Mouse (Mus musculus): Measurements from ENCODE around the gene Dand5. TPM values are rescaled to one million over a fixed set of nuclear protein-coding genes. Genes with fewer than 3 reads are reported as not detected.

Dand5 gene
- polyA plus RNA-seq, 1 experiment: 2.2 TPM

DNA sequence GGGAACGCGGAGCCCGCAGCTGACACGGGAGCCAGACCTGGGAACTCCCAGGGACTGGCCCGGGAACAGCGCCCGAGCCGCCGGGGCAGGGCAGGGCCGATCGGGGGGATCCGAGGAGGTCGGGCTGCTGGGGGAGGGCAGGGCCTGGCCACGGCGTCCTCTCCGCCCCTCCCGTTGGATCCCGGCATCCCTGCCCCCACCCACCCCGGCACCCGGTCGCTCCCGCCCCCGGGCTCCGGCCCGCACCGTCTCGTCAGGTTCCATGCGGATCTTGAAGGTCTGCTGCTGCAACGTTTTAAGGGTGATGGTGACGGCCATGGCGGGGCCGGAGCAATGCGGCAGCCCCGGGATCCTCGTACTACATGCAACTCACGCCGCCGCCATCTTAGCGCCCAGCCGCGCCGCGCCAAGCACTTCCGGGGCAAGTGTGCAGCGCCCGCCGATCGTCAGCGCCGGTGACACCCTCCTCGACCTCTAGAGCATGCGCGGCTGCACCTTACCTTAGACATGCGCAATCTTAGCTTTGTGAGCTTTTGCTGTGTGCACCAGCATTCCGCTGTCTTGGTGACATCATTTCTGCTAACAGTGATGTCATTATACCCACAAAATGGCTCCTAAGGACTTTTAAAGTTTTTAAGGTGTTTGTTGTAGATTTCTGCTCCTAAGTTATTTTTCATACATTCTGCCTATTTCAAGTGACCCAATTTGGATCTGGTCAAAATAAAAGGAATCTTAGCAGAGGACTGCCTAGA lies 17.8 kb upstream of the Dand5 start, which contains the start of gene Rad23a:
Rad23a (minus strand) TSS at position 418 of the 752 bp plus-strand sequence.
- under 1% methylated on average over 55 of the region's 55 CpGs for WGBS
- DNase-seq: peak; percentile 89
- TF ChIP-seq CTCF (IDR thresholded peaks at IDR 0.05; ENCODE audit: borderline replicate concordance, control insufficient read depth, extremely low read depth, insufficient read depth, low read length, poor library complexity) (no peak), POLR2A (IDR thresholded peaks at IDR 0.05; ENCODE audit: control insufficient read depth, extremely low read depth, insufficient read depth, low read length, poor library complexity) (peak; percentile 60; the same call in 1 of the 2 replicates)
- peaks cover 4% of the 10 kb centered on the region; the same call in 1 of the 2 replicates for H3K4me1 ChIP-seq (replicated peaks; ENCODE audit: control insufficient read depth, insufficient read depth, low read length)
- peak within 1 kb of the TSS; percentile 67 for H3K4me3 ChIP-seq (ENCODE audit: control insufficient read depth, insufficient read depth, low read length)
- no peak within 1 kb of the TSS for H3K27ac ChIP-seq (ENCODE audit: control insufficient read depth, insufficient read depth, low read length)
- H3K27me3 ChIP-seq (ENCODE audit: control insufficient read depth, insufficient read depth, low read length): no peaks in the 10 kb centered on the region
- H3K36me3 ChIP-seq (ENCODE audit: control insufficient read depth, insufficient read depth, low read length): peaks cover 47% of the 10 kb centered on the region

- WGBS: 2% methylated on average over 7 of the region's 7 CpGs
- Histone ChIP-seq H3K27ac (ENCODE audit: control insufficient read depth, insufficient read depth, low read length) (no peak overlapping the region), H3K36me3 (ENCODE audit: control insufficient read depth, insufficient read depth, low read length) (peaks cover 53% of the 10 kb centered on the region), H3K4me3 (ENCODE audit: control insufficient read depth, insufficient read depth, low read length) (peak overlapping the region; percentile 67), H3K27me3 (ENCODE audit: control insufficient read depth, insufficient read depth, low read length) (no peaks in the 10 kb centered on the region), H3K4me1 (replicated peaks; ENCODE audit: control insufficient read depth, insufficient read depth, low read length) (peaks cover 4% of the 10 kb centered on the region; the same call in 1 of the 2 replicates)
- no peak for DNase-seq
- no peak for TF ChIP-seq CTCF (IDR thresholded peaks at IDR 0.05; ENCODE audit: borderline replicate concordance, control insufficient read depth, extremely low read depth, insufficient read depth, low read length, poor library complexity)
- no peak for TF ChIP-seq POLR2A (IDR thresholded peaks at IDR 0.05; ENCODE audit: control insufficient read depth, extremely low read depth, insufficient read depth, low read length, poor library complexity)
Observed at GRCm38 (mm10) chr8:84839875-84840247, 17.2 kb upstream of the Dand5 start.

DNA sequence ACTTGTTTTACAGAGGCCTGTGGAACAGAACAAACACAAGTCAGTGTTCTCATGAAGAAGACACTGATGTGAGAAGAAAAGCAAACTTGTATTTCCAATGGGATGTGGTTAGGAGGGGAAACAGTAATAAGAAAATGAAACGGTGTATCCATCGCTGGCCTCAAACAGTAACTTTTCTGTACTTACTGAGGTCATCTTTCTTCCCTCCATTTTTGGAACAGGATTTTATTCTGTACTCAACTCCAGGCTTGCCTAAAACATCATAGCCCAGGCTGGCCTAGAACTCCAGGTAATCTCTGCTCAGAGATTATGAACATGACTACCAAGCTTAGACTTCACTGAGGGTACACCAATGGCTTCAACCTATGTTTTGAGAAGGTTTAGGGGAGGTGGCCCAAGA lies 16.8 kb upstream of the Dand5 start:
- Histone ChIP-seq H3K36me3 (ENCODE audit: control insufficient read depth, insufficient read depth, low read length) (peaks cover 53% of the 10 kb centered on the region), H3K4me1 (replicated peaks; ENCODE audit: control insufficient read depth, insufficient read depth, low read length) (peaks cover 4% of the 10 kb centered on the region; the same call in 1 of the 2 replicates), H3K27me3 (ENCODE audit: control insufficient read depth, insufficient read depth, low read length) (no peaks in the 10 kb centered on the region), H3K27ac (ENCODE audit: control insufficient read depth, insufficient read depth, low read length) (no peak overlapping the region), H3K4me3 (ENCODE audit: control insufficient read depth, insufficient read depth, low read length) (no peak overlapping the region)
- DNase-seq: no peak
- TF ChIP-seq CTCF (IDR thresholded peaks at IDR 0.05; ENCODE audit: borderline replicate concordance, control insufficient read depth, extremely low read depth, insufficient read depth, low read length, poor library complexity) (no peak), POLR2A (IDR thresholded peaks at IDR 0.05; ENCODE audit: control insufficient read depth, extremely low read depth, insufficient read depth, low read length, poor library complexity) (no peak)
- 68% methylated on average over 2 of the region's 2 CpGs for whole genome bisulfite sequencing

- Histone ChIP-seq H3K36me3 (ENCODE audit: control insufficient read depth, insufficient read depth, low read length) (peaks cover 51% of the 10 kb centered on the region), H3K27me3 (ENCODE audit: control insufficient read depth, insufficient read depth, low read length) (no peaks in the 10 kb centered on the region), H3K27ac (ENCODE audit: control insufficient read depth, insufficient read depth, low read length) (no peak overlapping the region), H3K4me1 (replicated peaks; ENCODE audit: control insufficient read depth, insufficient read depth, low read length) (peaks cover 4% of the 10 kb centered on the region), H3K4me3 (ENCODE audit: control insufficient read depth, insufficient read depth, low read length) (no peak overlapping the region)
- TF ChIP-seq POLR2A (IDR thresholded peaks at IDR 0.05; ENCODE audit: control insufficient read depth, extremely low read depth, insufficient read depth, low read length, poor library complexity) (no peak), CTCF (IDR thresholded peaks at IDR 0.05; ENCODE audit: borderline replicate concordance, control insufficient read depth, extremely low read depth, insufficient read depth, low read length, poor library complexity) (no peak)
- WGBS: 95% methylated on average over 5 of the region's 5 CpGs
- DNase-seq: no peak
Observed at GRCm38 (mm10) chr8:84838513-84838912, 15.9 kb upstream of the Dand5 start.

- no peak for TF ChIP-seq CTCF (IDR thresholded peaks at IDR 0.05; ENCODE audit: borderline replicate concordance, control insufficient read depth, extremely low read depth, insufficient read depth, low read length, poor library complexity)
- TF ChIP-seq POLR2A (IDR thresholded peaks at IDR 0.05; ENCODE audit: control insufficient read depth, extremely low read depth, insufficient read depth, low read length, poor library complexity): no peak
Observed at GRCm38 (mm10) chr8:84837912-84838470, 15.4 kb upstream of the Dand5 start.

DNA sequence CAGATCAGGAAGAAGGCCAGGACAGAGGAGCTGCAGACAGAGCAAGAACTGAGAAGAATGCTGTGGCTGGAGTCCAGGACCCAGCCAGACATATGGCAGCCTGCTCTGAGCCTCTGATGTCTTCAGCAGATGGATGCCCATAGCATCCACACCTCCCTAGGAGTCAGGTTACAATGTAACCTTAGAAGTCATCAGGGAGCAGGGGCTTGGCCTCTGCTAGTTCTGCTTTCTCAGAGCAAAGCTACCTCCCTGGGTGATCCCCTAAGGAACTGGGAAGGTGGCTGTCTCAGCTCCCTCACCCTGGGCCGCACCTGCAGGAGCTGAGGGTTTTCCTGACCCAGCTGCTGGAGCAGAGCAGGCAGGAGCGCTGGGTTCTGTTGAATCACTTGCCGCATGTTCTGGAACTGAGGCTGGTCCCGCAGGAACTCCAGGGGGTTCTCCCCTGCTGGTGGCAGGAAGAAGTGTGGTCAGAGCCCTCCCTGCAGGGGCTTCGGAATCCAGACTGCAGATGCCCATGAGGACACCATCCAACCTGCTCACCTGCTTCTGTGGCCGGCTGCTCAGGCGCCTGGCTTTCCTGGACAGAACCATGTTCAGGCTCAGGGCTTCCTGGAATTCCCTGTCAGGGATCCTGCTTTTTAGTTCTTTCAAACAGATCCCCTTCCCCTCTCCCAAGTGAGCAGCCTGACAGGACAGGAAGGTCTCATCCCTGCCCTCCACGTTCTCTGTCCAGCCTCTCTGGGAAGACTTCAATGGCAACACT lies 14.7 kb upstream of the Dand5 start:
- TF ChIP-seq CTCF (IDR thresholded peaks at IDR 0.05; ENCODE audit: borderline replicate concordance, control insufficient read depth, extremely low read depth, insufficient read depth, low read length, poor library complexity) (no peak), POLR2A (IDR thresholded peaks at IDR 0.05; ENCODE audit: control insufficient read depth, extremely low read depth, insufficient read depth, low read length, poor library complexity) (no peak)
- no peaks in the 10 kb centered on the region for H3K27me3 ChIP-seq (ENCODE audit: control insufficient read depth, insufficient read depth, low read length)
- WGBS: 92% methylated on average over 8 of the region's 8 CpGs
- no peak overlapping the region for H3K4me3 ChIP-seq (ENCODE audit: control insufficient read depth, insufficient read depth, low read length)
- DNase-seq: no peak
- H3K4me1 ChIP-seq (replicated peaks; ENCODE audit: control insufficient read depth, insufficient read depth, low read length): peaks cover 5% of the 10 kb centered on the region
- no peak overlapping the region for H3K27ac ChIP-seq (ENCODE audit: control insufficient read depth, insufficient read depth, low read length)
- H3K36me3 ChIP-seq (ENCODE audit: control insufficient read depth, insufficient read depth, low read length): peaks cover 42% of the 10 kb centered on the region

More at GRCm38 (mm10) chr8:84837912-84838470, 15.4 kb upstream of the Dand5 start:
- Histone ChIP-seq H3K27me3 (ENCODE audit: control insufficient read depth, insufficient read depth, low read length) (no peaks in the 10 kb centered on the region), H3K36me3 (ENCODE audit: control insufficient read depth, insufficient read depth, low read length) (peaks cover 46% of the 10 kb centered on the region), H3K27ac (ENCODE audit: control insufficient read depth, insufficient read depth, low read length) (no peak overlapping the region), H3K4me3 (ENCODE audit: control insufficient read depth, insufficient read depth, low read length) (no peak overlapping the region), H3K4me1 (replicated peaks; ENCODE audit: control insufficient read depth, insufficient read depth, low read length) (peaks cover 4% of the 10 kb centered on the region)
- 96% methylated on average over 15 of the region's 15 CpGs for WGBS
- no peak for DNase-seq
